ENCODE assay signal across 26 mouse cellular contexts in genomic region chr9:121156253-121156831, GRCm38 (mm10).
A peak's percentile ranks its signal among the peaks of the same experiment; 100 is the strongest.
DNase-seq lines count a peak whose midpoint lies in the region; ATAC-seq lines count a peak whose summit lies in the region.
"Had no signal": no experiment of that assay in that cellular context is flagged by ENCODE, and none has a peak within 500 bp of the region (broad histone marks: within the 10 kb centered on the region; RNA-seq: fewer than 3 reads in every experiment).

No protein-coding gene starts in this region.

- H3K9ac ChIP-seq in forebrain, embryonic 14.5 days (ENCODE audit: low read length), result no peak overlapping the region
- no peak overlapping the region for H3K9ac ChIP-seq in forebrain, embryonic 13.5 days
- H3K9ac ChIP-seq: heart, embryonic 13.5 days; hindbrain, embryonic 13.5 days; kidney, embryonic 15.5 days; limb, embryonic 15.5 days; liver, embryonic 15.5 days; stomach, embryonic 15.5 days had no signal

- H3K27me3 ChIP-seq in forebrain, embryonic 14.5 days (replicated peaks; ENCODE audit: control insufficient read depth, insufficient read depth, low read length), result no peaks in the 10 kb centered on the region
- no peaks in the 10 kb centered on the region for H3K27me3 ChIP-seq in forebrain, embryonic 13.5 days
- H3K27me3 ChIP-seq: heart, embryonic 13.5 days; hindbrain, embryonic 13.5 days; kidney, embryonic 15.5 days; limb, embryonic 15.5 days; liver, embryonic 15.5 days; stomach, embryonic 15.5 days had no signal

- intact Hi-C loops in heart, postnatal 14 days (cut with DNase I), result no loop called here

- 69% methylated on average over 9 of the region's 9 CpGs for whole genome bisulfite sequencing in forebrain, embryonic 14.5 days
- 74% methylated on average over 9 of the region's 9 CpGs for WGBS in forebrain, embryonic 13.5 days

- H3K36me3 ChIP-seq in forebrain, embryonic 14.5 days (ENCODE audit: control insufficient read depth, insufficient read depth, low read length), result no peaks in the 10 kb centered on the region
- H3K36me3 ChIP-seq in forebrain, embryonic 13.5 days (ENCODE audit: poor library complexity, severe bottlenecking), result no peaks in the 10 kb centered on the region
- H3K36me3 ChIP-seq: heart, embryonic 13.5 days; hindbrain, embryonic 13.5 days; kidney, embryonic 15.5 days; limb, embryonic 15.5 days; liver, embryonic 15.5 days; stomach, embryonic 15.5 days had no signal

- no peak overlapping the region for H3K4me2 ChIP-seq in forebrain, embryonic 14.5 days (ENCODE audit: low read length)
- no peak overlapping the region for H3K4me2 ChIP-seq in forebrain, embryonic 13.5 days
- H3K4me2 ChIP-seq: heart, embryonic 13.5 days; hindbrain, embryonic 13.5 days; kidney, embryonic 15.5 days; limb, embryonic 15.5 days; liver, embryonic 15.5 days; stomach, embryonic 15.5 days had no signal

- no peak; the same call in 1 of the 2 replicates for ATAC-seq in forebrain, embryonic 14.5 days
- no peak for ATAC-seq in forebrain, embryonic 13.5 days
- ATAC-seq: activated CD4-positive, CD25-positive, alpha-beta regulatory T cell, adult 4 months had no signal

- H3K4me3 ChIP-seq in forebrain, embryonic 14.5 days (ENCODE audit: low read depth, low read length), result no peak overlapping the region
- H3K4me3 ChIP-seq in forebrain, embryonic 13.5 days, result no peak overlapping the region
- H3K4me3 ChIP-seq: heart, adult 2 months; heart, embryonic 13.5 days; hindbrain, embryonic 13.5 days; kidney, embryonic 15.5 days; limb, embryonic 15.5 days; liver, embryonic 15.5 days; stomach, embryonic 15.5 days had no signal

- no peaks in the 10 kb centered on the region for H3K4me1 ChIP-seq in forebrain, embryonic 14.5 days (ENCODE audit: control insufficient read depth, insufficient read depth, low read length)
- H3K4me1 ChIP-seq in forebrain, embryonic 13.5 days, result no peaks in the 10 kb centered on the region
- H3K4me1 ChIP-seq: hindbrain, embryonic 13.5 days; liver, embryonic 15.5 days; stomach, embryonic 15.5 days had no signal

- DNase-seq in forebrain, embryonic 14.5 days (ENCODE audit: low spot score), result peak; percentile 37
- peak; percentile 16 for DNase-seq in layer of hippocampus, adult 9-11 months
- no peak for DNase-seq in layer of hippocampus, postnatal 14 days (ENCODE audit: low spot score in 2 of 2)
- peak; percentile 19 for DNase-seq in right cerebral cortex, adult 18-20 months
- no peak for DNase-seq in right cerebral cortex, postnatal 14 days
- peak; percentile 22 for DNase-seq in lung, postnatal 36 days
- no peak for DNase-seq in heart, postnatal 14 days
- DNase-seq: adrenal gland, adult 8-10 months; cerebellum, adult 9-10 months; gastrocnemius, postnatal 36 days; heart, adult 2 months; heart, postnatal 36 days; kidney, adult 11 months; layer of hippocampus, postnatal 36 days; left cerebral cortex, postnatal 4 days; midbrain, embryonic 14.5 days; thymus, adult 18-20 months; thymus, postnatal 36 days had no signal

- H3K27ac ChIP-seq in forebrain, embryonic 14.5 days (ENCODE audit: low read depth, low read length), result no peak overlapping the region
- H3K27ac ChIP-seq in forebrain, embryonic 13.5 days, result no peak overlapping the region
- H3K27ac ChIP-seq: heart, adult 2 months; heart, embryonic 13.5 days; hindbrain, embryonic 13.5 days; kidney, embryonic 15.5 days; limb, embryonic 15.5 days; liver, embryonic 15.5 days; stomach, embryonic 15.5 days had no signal

- no peaks in the 10 kb centered on the region for H3K9me3 ChIP-seq in forebrain, embryonic 14.5 days (replicated peaks; ENCODE audit: control insufficient read depth, low read length)
- no peaks in the 10 kb centered on the region for H3K9me3 ChIP-seq in forebrain, embryonic 13.5 days (replicated peaks)
- H3K9me3 ChIP-seq: heart, embryonic 13.5 days; hindbrain, embryonic 13.5 days; kidney, embryonic 15.5 days; limb, embryonic 15.5 days; liver, embryonic 15.5 days; stomach, embryonic 15.5 days had no signal

Comparison
In these comparisons a context has a peak if more than half of its experiments do, and no peak if none do; other contexts are left out.
1. DNase-seq: peak in forebrain, embryonic 14.5 days (single experiment), layer of hippocampus, adult 9-11 months (single experiment), right cerebral cortex, adult 18-20 months (single experiment) and lung, postnatal 36 days (single experiment); none in layer of hippocampus, postnatal 14 days (0 of 2), right cerebral cortex, postnatal 14 days (single experiment) and heart, postnatal 14 days (0 of 2).